Mouse (Mus musculus) bone marrow, adult 2 months (tissue): Measurements from ENCODE around the gene Pde3a.

Experiments
- CTCF ChIP-seq: fragments of 200-500 bp; IDR thresholded peaks from 2 replicates; pipeline ENCODE4 v1.5.1; 2011; ENCODE audit warnings: low read length, control low read depth; ENCODE audit not compliant: control insufficient read depth, insufficient read depth
- POLR2A ChIP-seq: fragments of 200-500 bp; IDR thresholded peaks from 2 replicates; pipeline ENCODE4 v1.6.1; 2011; ENCODE audit warnings: low read depth, mild to moderate bottlenecking, control low read depth, low read length, borderline replicate concordance; ENCODE audit not compliant: control insufficient read depth

- no peak for TF ChIP-seq CTCF
- TF ChIP-seq POLR2A, result no peak
These were observed 19.0 kb downstream of the Pde3a start for GRCm38 (mm10) chr6:141267888-141268570.
